ENCODE assay signal across 11 mouse cellular contexts in genomic region chr1:62933288-62934099, GRCm38 (mm10).
DNase-seq lines count a peak whose midpoint lies in the region; ATAC-seq and TF ChIP-seq lines count a peak whose summit lies in the region.
"Had no signal": no experiment of that assay in that cellular context is flagged by ENCODE, and none has a peak within 500 bp of the region (broad histone marks: within the 10 kb centered on the region; RNA-seq: fewer than 3 reads in every experiment).

No protein-coding gene starts in this region.

- no peak for DNase-seq in lung, postnatal 36 days
- peak; percentile 28 for DNase-seq in hindbrain, postnatal 0 days (ENCODE audit: low spot score)
- peak; percentile 55 for DNase-seq in retina, postnatal 1 day
- DNase-seq in yolk sac, embryonic 10.5 days (ENCODE audit: low spot score), result no peak
- DNase-seq in gastrocnemius, postnatal 14 days, result no peak
- DNase-seq in right cerebral cortex, postnatal 4 days, result no peak
- DNase-seq: gastrocnemius, postnatal 36 days; spleen, adult 18-20 months had no signal

- H3K4me3 ChIP-seq in lung, embryonic 15.5 days, result no peak overlapping the region
- no peak overlapping the region for H3K4me3 ChIP-seq in forebrain, embryonic 12.5 days (replicated peaks)
- H3K4me3 ChIP-seq in hindbrain, postnatal 0 days (ENCODE audit: low read length), result no peak overlapping the region
- H3K4me3 ChIP-seq: liver, embryonic 12.5 days had no signal

- no peak overlapping the region for H3K9ac ChIP-seq in lung, embryonic 15.5 days
- no peak overlapping the region for H3K9ac ChIP-seq in forebrain, embryonic 12.5 days
- no peak overlapping the region for H3K9ac ChIP-seq in hindbrain, postnatal 0 days (replicated peaks; ENCODE audit: low read length)
- H3K9ac ChIP-seq: liver, embryonic 12.5 days had no signal

- 59% methylated on average over 15 of the region's 15 CpGs for WGBS in lung, embryonic 15.5 days
- WGBS in forebrain, embryonic 12.5 days, result 62% methylated on average over 15 of the region's 15 CpGs
- WGBS in hindbrain, postnatal 0 days, result 40% methylated on average over 15 of the region's 15 CpGs

- TF ChIP-seq CTCF in hindbrain, postnatal 0 days (IDR thresholded peaks at IDR 0.05; ENCODE audit: low read depth), result no peak

- H3K9me3 ChIP-seq in lung, embryonic 15.5 days, result no peaks in the 10 kb centered on the region
- H3K9me3 ChIP-seq in forebrain, embryonic 12.5 days, result no peaks in the 10 kb centered on the region
- H3K9me3 ChIP-seq in hindbrain, postnatal 0 days (ENCODE audit: low read length), result no peaks in the 10 kb centered on the region
- H3K9me3 ChIP-seq: liver, embryonic 12.5 days had no signal

- 0 out of 2 replicates have a peak, but pooled peaks have one; percentile 42 for ATAC-seq in lung, embryonic 15.5 days (ENCODE audit: borderline replicate concordance, extremely low read depth, low FRiP score, low TSS enrichment)
- ATAC-seq in forebrain, embryonic 12.5 days (ENCODE audit: low FRiP score), result peak; percentile 40; the same call in 1 of the 2 replicates
- peak; percentile 39; the same call in 1 of the 2 replicates for ATAC-seq in hindbrain, postnatal 0 days
- ATAC-seq: liver, embryonic 12.5 days had no signal

- H3K4me1 ChIP-seq in lung, embryonic 15.5 days, result peaks cover 22% of the 10 kb centered on the region
- peaks cover 29% of the 10 kb centered on the region for H3K4me1 ChIP-seq in forebrain, embryonic 12.5 days
- peaks cover 14% of the 10 kb centered on the region for H3K4me1 ChIP-seq in hindbrain, postnatal 0 days (ENCODE audit: insufficient read depth, low read length)
- H3K4me1 ChIP-seq: liver, embryonic 12.5 days had no signal

- H3K36me3 ChIP-seq in lung, embryonic 15.5 days, result no peaks in the 10 kb centered on the region
- no peaks in the 10 kb centered on the region for H3K36me3 ChIP-seq in forebrain, embryonic 12.5 days (replicated peaks)
- no peaks in the 10 kb centered on the region for H3K36me3 ChIP-seq in hindbrain, postnatal 0 days (ENCODE audit: insufficient read depth, low read length)
- H3K36me3 ChIP-seq: liver, embryonic 12.5 days had no signal

- intact Hi-C loops in gastrocnemius, postnatal 14 days (cut with DNase I; ENCODE audit: low total_unique reads), result no loop called here

- H3K27ac ChIP-seq in lung, embryonic 15.5 days, result peak overlapping the region; percentile 41; the same call in 1 of the 2 replicates
- peak overlapping the region; percentile 42; the same call in 1 of the 2 replicates for H3K27ac ChIP-seq in forebrain, embryonic 12.5 days
- 0 out of 2 replicates have a peak overlapping the region, but pooled peaks have one; percentile 42 for H3K27ac ChIP-seq in hindbrain, postnatal 0 days
- H3K27ac ChIP-seq: liver, embryonic 12.5 days had no signal

- no peak overlapping the region for H3K4me2 ChIP-seq in lung, embryonic 15.5 days
- peak overlapping the region; percentile 35; the same call in 1 of the 2 replicates for H3K4me2 ChIP-seq in forebrain, embryonic 12.5 days
- H3K4me2 ChIP-seq in hindbrain, postnatal 0 days (ENCODE audit: low read depth, low read length), result peak overlapping the region; percentile 42; the same call in 1 of the 2 replicates
- H3K4me2 ChIP-seq: liver, embryonic 12.5 days had no signal

- H3K27me3 ChIP-seq in lung, embryonic 15.5 days, result no peaks in the 10 kb centered on the region
- H3K27me3 ChIP-seq in forebrain, embryonic 12.5 days, result peaks cover 71% of the 10 kb centered on the region
- no peaks in the 10 kb centered on the region for H3K27me3 ChIP-seq in hindbrain, postnatal 0 days (ENCODE audit: insufficient read depth, low read length)
- H3K27me3 ChIP-seq: liver, embryonic 12.5 days had no signal

Comparison
In these comparisons a context has a peak if more than half of its experiments do, and no peak if none do; other contexts are left out.
1. DNase-seq: peak in hindbrain, postnatal 0 days (single experiment) and retina, postnatal 1 day (single experiment); none in lung, postnatal 36 days (single experiment), yolk sac, embryonic 10.5 days (single experiment), gastrocnemius, postnatal 14 days (single experiment) and right cerebral cortex, postnatal 4 days (single experiment).
2. Peak in every context shown above with its lines, with median percentiles within 50 percentile points of each other: ATAC-seq and H3K27ac ChIP-seq.